Mouse (Mus musculus) A20 (cell line): ENCODE measurements around the gene RPS10-NUDT3.
A peak's percentile ranks its signal among the peaks of the same experiment; 100 is the strongest.

ENCODE experiments used
- DNase-seq: peaks from one replicate; pipeline ENCODE4 v3.0.0-alpha.2; 2011; ENCODE audit warnings: low read depth, low spot score

Gene RPS10-NUDT3

GRCm38 (mm10) chr17:27610679-27611518, 24.1 kb downstream of the RPS10-NUDT3 start:
- DNase-seq = no peak

- DNase-seq = no peak
Observed at GRCm38 (mm10) chr17:27609576-27609975, 25.4 kb downstream of the RPS10-NUDT3 start.

GRCm38 (mm10) chr17:27603522-27604234, 31.3 kb downstream of the RPS10-NUDT3 start:
- no peak for DNase-seq

GRCm38 (mm10) chr17:27603036-27603435, 32.0 kb downstream of the RPS10-NUDT3 start:
- no peak for DNase-seq

- no peak for DNase-seq
Observed at GRCm38 (mm10) chr17:27600869-27601268, 34.2 kb downstream of the RPS10-NUDT3 start.

DNA sequence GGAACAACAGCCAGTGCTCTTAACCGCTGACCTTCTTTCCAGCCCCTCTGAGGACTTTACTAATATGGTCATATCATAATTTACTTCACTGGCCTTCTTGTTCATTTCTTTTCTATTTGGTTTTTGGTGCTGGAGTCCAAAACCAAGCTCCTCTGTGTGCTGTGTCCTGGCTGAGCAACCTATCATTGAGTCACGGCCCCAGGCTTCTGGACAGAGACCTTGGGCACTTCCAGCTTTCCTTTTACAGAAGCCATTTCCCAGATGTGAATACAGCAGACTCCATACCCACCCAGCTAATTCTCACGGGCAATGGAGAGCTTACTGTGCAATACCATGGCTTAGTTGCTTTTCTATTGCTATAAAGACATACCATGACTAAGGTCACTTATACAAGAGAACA, 34.7 kb downstream of the RPS10-NUDT3 start:
- no peak for DNase-seq

GRCm38 (mm10) chr17:27596376-27597190, 38.4 kb downstream of the RPS10-NUDT3 start:
- no peak for DNase-seq

- no peak for DNase-seq
Observed at GRCm38 (mm10) chr17:27595659-27596375, 39.2 kb downstream of the RPS10-NUDT3 start.

DNA sequence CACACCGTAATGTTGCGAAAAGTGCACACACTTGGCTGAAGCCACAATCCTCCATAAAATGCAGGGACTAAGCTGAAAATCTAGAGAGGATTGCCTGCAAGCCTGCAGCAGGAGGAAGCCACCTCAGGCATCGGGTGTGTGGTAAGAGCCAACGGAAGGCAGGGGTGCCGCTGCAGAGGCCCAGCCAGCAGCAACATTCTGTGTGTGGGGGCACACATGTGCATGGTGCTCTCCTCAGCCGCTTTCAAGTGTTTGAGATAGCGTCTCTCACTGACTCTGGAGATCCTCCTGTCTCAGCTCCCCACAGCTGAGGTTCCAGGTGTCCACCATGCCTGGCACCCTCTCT, 42.5 kb downstream of the RPS10-NUDT3 start:
- no peak for DNase-seq

DNA sequence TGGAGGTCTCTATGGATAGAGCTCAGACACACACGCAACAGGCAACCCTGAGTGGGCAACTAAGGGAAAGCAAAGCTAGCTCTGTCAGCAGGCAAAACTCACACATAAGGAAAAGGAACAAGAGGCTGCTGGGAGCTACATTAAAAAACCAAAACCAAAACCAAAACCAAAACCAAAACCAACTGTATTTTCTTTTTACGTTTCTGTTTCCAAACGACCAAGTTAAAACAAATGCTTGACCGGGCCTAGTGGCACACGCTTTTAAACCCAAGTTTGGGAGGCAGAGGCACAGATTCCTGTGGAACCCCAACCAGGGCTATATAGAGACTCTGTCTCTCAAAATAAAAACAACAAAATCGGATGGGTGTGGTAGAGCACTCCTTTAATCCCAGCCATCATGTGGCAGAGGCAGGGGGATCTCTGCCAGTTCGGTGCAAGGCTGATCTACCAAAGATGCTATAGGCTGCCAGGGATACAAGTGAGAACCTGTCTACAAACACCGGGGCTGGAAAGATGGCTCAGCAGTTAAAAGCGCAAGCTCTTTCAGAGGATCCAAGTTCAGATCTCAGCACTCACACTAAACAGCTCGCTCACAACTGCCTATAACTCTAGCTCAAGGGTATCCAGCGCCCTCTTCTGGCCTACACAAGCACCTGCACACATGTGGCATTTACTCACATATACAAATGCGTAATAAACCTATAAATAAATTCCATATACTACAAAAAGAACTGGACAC, 43.0 kb downstream of the RPS10-NUDT3 start:
- DNase-seq = peak; percentile 27

- DNase-seq = no peak
Observed at GRCm38 (mm10) chr17:27588231-27588630, 46.8 kb downstream of the RPS10-NUDT3 start.

DNA sequence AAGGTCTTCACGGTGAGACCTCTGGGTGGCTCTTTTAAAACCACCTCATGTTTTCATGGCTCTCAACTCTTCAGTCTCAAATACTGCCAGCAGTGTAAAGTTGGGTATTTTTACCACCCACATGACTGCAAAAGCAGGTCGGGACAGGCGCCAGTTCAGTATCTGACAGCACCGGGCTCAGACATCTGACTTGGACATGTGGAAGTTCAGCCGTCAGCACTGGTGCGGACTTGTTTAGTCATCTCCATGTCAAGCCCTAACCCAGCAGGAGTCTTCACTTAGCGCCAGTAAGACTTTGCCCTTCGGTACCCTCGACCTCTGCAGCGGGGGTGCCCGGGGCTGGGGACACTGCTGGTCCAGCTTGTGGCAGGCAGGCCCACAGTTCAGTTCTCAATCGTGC, 47.8 kb downstream of the RPS10-NUDT3 start:
- no peak for DNase-seq

DNA sequence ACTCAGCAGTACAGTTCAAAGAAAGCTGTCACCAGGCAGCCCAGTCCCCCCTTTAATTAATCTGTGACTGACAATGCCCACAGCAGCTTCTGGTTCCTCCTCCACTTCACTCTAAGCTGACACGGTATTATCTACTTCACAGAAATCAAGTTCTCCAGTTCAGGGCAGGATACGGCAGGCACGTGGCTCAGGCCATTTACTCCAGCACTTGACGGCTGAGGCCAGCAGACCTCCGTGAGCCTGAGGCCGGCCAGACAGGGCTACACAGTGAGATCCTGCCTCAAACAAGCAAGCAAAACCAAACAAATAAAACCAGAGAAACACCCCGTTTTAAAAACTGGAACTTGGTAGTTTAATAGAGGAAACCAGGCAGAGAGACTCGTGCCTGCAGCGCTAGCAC, 48.4 kb downstream of the RPS10-NUDT3 start:
- DNase-seq = no peak

- peak; percentile 62 for DNase-seq
Observed at GRCm38 (mm10) chr17:27583185-27583894, 51.7 kb downstream of the RPS10-NUDT3 start.

DNA sequence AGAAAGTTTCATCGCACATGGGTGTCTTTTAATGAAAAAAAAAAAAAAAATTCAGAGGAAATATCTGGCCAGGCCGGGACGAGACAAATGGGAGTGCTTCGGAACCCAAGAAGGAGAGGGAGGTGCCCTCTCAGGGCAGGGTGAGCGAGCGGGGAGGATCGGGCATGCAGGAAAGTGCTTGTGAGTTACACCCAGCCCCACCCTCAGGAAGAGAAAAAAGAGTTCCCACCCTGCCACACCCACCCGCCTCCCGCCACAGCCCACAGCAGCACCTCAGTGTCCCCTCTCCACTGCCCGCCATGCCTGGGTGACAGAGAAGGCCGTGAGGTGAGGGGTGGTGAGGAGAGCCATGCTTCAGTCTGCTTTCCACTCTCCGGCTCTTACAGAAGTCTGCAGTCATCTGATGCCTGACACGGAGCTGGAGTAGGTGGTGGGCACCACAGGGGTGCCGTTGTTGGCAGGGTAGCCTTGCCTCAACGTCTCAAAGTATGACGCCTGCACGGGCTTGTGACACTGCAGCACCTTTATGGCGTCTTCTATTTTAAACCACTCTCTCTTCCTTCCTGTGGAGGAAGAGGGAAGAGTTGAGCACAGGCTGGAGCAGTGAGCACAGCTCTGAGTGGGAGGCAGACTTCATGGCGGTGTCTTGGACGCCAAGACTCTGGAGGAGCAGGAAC, 54.5 kb downstream of the RPS10-NUDT3 start:
- no peak for DNase-seq

DNA sequence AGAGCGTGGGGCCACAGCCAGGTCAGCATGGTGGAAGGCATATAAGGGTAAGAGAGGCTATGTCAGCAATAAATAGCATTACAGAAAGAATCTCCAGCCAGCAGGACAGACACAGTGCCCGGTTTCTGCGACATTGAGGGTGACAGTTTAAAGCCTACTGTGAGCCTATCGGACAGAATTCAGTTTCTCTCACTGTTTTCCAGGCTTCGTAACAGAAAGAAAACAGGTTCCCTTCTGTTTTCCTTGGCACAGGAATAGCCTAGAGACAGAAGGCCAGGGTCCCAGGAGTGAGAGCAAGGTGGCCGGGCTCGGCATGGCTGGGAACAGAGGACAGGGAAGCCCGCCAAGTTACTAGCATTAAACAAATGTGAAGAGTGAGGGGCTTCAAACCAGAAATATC, 55.2 kb downstream of the RPS10-NUDT3 start:
- DNase-seq = no peak

GRCm38 (mm10) chr17:27578487-27578886, 56.5 kb downstream of the RPS10-NUDT3 start:
- DNase-seq = no peak

DNA sequence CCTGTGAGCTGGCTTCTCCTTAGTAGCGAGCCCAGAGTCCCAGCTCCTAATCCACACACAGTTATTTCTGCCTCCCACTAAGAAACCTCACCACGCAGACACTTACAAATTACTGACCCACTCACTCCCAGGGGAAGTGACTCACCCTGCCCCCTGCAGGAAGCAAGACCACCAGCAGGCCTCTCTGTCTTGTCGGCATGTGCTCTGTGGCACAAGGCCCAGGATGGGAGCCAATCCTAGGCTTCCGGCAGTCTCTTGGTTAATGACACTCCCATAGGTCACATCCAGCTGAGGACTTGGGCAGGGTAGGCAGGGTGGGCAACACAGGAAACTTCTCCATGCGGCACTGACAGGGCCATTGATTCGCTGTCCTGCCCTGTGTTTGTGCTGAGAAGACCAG, 57.6 kb downstream of the RPS10-NUDT3 start:
- DNase-seq = no peak

DNA sequence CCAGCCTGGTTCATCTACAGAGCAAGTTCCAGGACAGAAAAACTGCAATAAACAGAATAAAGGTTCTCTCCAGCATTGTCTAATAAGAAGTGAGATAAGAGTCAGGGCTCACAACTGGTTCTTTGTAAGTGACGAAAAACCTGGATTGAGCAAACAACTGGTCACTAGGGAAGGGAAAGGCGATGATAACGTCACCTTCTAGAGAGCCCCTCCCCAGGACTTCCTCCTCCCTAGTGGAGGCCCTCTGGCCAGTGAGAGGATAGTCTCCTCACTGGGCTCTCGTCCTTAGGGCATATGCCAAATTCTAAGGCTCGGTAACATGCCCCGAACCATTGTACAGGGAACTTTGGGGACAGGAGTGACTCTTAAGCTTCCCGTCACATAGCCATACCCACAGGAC, 59.0 kb downstream of the RPS10-NUDT3 start:
- DNase-seq = no peak
